Comparison of ENCODE assay signal across 35 mouse cellular contexts in the genomic region with DNA sequence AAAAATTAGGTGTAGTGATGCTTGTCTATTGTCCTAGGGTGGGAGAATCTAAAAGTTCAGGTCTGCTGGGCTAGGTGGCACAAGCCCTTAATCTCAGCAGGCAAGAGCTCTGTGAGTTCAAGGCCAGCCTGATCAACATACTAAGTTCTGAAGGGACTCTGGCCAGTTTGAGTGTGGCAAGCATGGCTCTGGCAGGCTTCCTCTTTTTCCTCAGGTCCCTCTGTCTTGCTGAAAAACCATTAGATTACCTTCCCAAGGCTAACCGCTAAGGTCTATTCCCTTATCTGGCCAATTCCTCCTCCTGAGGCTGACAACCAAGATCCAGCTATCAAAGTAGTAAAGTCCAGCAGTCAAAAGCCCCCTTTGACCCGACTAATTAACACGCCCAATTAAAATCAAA. TPM values are rescaled to one million over a fixed set of nuclear protein-coding genes. Genes with fewer than 3 reads are reported as not detected.
DNase-seq lines count a peak whose midpoint lies in the region; ATAC-seq and TF ChIP-seq lines count a peak whose summit lies in the region.
"Had no signal": no experiment of that assay in that cellular context is flagged by ENCODE, and none has a peak within 500 bp of the region (broad histone marks: within the 10 kb centered on the region; RNA-seq: fewer than 3 reads in every experiment).

No protein-coding gene starts in this region.

- no peaks in the 10 kb centered on the region for H3K9me3 ChIP-seq in forebrain, embryonic 10.5 days
- no peaks in the 10 kb centered on the region for H3K9me3 ChIP-seq in forebrain, embryonic 11.5 days (ENCODE audit: control insufficient read depth, low read length)
- H3K9me3 ChIP-seq in liver, embryonic 15.5 days (replicated peaks): no peaks in the 10 kb centered on the region
- H3K9me3 ChIP-seq: embryonic facial prominence, embryonic 13.5 days; hindbrain, embryonic 12.5 days; kidney, embryonic 15.5 days; limb, embryonic 10.5 days; midbrain, embryonic 10.5 days; neural tube, embryonic 13.5 days had no signal

- no peak for DNase-seq in forebrain, embryonic 10.5 days (ENCODE audit: extremely low spot score, low spot score)
- no peak for DNase-seq in forebrain, embryonic 11.5 days (ENCODE audit: low spot score)
- DNase-seq in liver, adult 2 months (ENCODE audit: extremely low read depth, low read depth, low spot score): peak; percentile 58
- no peak for DNase-seq in liver
- no peak for DNase-seq in spleen, postnatal 14 days (ENCODE audit: low spot score in 2 of 2)
- DNase-seq in adrenal gland, adult 2 months: no peak
- DNase-seq: cerebellum, adult 18-20 months; cerebellum, postnatal 25 days; embryo, embryonic 11 days; heart, adult 18-20 months; kidney, postnatal 4 days; lung, adult 18-20 months; lung, postnatal 10 days; retina, postnatal 1 day; right cerebral cortex, postnatal 25 days; thymus, postnatal 14 days had no signal

- no peak for TF ChIP-seq POLR2A in liver, adult 2 months (IDR thresholded peaks at IDR 0.05; ENCODE audit: extremely low read depth, insufficient read depth, low read length)

- no peak for TF ChIP-seq CTCF in liver, adult 2 months (IDR thresholded peaks at IDR 0.05; ENCODE audit: low read depth, low read length)

- H3K36me3 ChIP-seq in forebrain, embryonic 10.5 days (replicated peaks): no peaks in the 10 kb centered on the region
- H3K36me3 ChIP-seq in forebrain, embryonic 11.5 days (ENCODE audit: control insufficient read depth, insufficient read depth, low read length): no peaks in the 10 kb centered on the region
- peaks cover 9% of the 10 kb centered on the region; the same call in 1 of the 2 replicates for H3K36me3 ChIP-seq in liver, adult 2 months (ENCODE audit: control insufficient read depth, insufficient read depth, low read length)
- 0 out of 2 replicates have a peak, but pooled peaks cover 3% of the 10 kb centered on the region for H3K36me3 ChIP-seq in liver, embryonic 15.5 days (replicated peaks)
- H3K36me3 ChIP-seq: embryonic facial prominence, embryonic 13.5 days; hindbrain, embryonic 12.5 days; kidney, embryonic 15.5 days; limb, embryonic 10.5 days; midbrain, embryonic 10.5 days; neural tube, embryonic 13.5 days had no signal

- 0 out of 2 replicates have a peak overlapping the region, but pooled peaks have one; percentile 9 for H3K27ac ChIP-seq in forebrain, embryonic 10.5 days
- H3K27ac ChIP-seq in forebrain, embryonic 11.5 days (ENCODE audit: low read depth, low read length): no peak overlapping the region
- no peak overlapping the region for H3K27ac ChIP-seq in liver, adult 2 months (replicated peaks; ENCODE audit: insufficient read depth, low read depth, low read length)
- peak overlapping the region; percentile 98 for H3K27ac ChIP-seq in liver, embryonic 15.5 days (replicated peaks)
- H3K27ac ChIP-seq: embryonic facial prominence, embryonic 13.5 days; hindbrain, embryonic 12.5 days; kidney, embryonic 15.5 days; limb, embryonic 10.5 days; midbrain, embryonic 10.5 days; neural tube, embryonic 13.5 days had no signal

- no peak overlapping the region for H3K4me2 ChIP-seq in forebrain, embryonic 11.5 days (ENCODE audit: low read depth, low read length, severe bottlenecking)
- H3K4me2 ChIP-seq in liver, embryonic 15.5 days: peak overlapping the region; percentile 66
- H3K4me2 ChIP-seq: embryonic facial prominence, embryonic 13.5 days; hindbrain, embryonic 12.5 days; kidney, embryonic 15.5 days; neural tube, embryonic 13.5 days had no signal

- H3K9ac ChIP-seq in forebrain, embryonic 11.5 days (ENCODE audit: low read length): no peak overlapping the region
- no peak overlapping the region for H3K9ac ChIP-seq in liver, adult 2 months (ENCODE audit: low read depth, low read length)
- 0 out of 2 replicates have a peak overlapping the region, but pooled peaks have one; percentile 1 for H3K9ac ChIP-seq in liver, embryonic 15.5 days
- H3K9ac ChIP-seq: embryonic facial prominence, embryonic 13.5 days; hindbrain, embryonic 12.5 days; kidney, embryonic 15.5 days; neural tube, embryonic 13.5 days had no signal

- WGBS in forebrain, embryonic 10.5 days: 77% methylated on average over 3 of the region's 3 CpGs
- WGBS in forebrain, embryonic 11.5 days: 83% methylated on average over 3 of the region's 3 CpGs
- WGBS in liver, adult 2 months: 42% methylated on average over 3 of the region's 3 CpGs
- 23% methylated on average over 3 of the region's 3 CpGs for WGBS in liver, embryonic 15.5 days (ENCODE audit: insufficient replicate concordance)

- no peaks in the 10 kb centered on the region for H3K27me3 ChIP-seq in forebrain, embryonic 10.5 days (ENCODE audit: poor library complexity, severe bottlenecking)
- H3K27me3 ChIP-seq in forebrain, embryonic 11.5 days (ENCODE audit: control insufficient read depth, insufficient read depth, low read length): no peaks in the 10 kb centered on the region
- H3K27me3 ChIP-seq in liver, adult 2 months (ENCODE audit: control insufficient read depth, insufficient read depth, low read length): no peaks in the 10 kb centered on the region
- no peaks in the 10 kb centered on the region for H3K27me3 ChIP-seq in liver, embryonic 15.5 days
- H3K27me3 ChIP-seq: embryonic facial prominence, embryonic 13.5 days; hindbrain, embryonic 12.5 days; kidney, embryonic 15.5 days; neural tube, embryonic 13.5 days; Patski had no signal

- no peaks in the 10 kb centered on the region for H3K79me2 ChIP-seq in liver, adult 2 months (ENCODE audit: control insufficient read depth, insufficient read depth, low read length)

- H3K4me3 ChIP-seq in forebrain, embryonic 10.5 days: no peak overlapping the region
- H3K4me3 ChIP-seq in forebrain, embryonic 11.5 days (ENCODE audit: low read depth, low read length): no peak overlapping the region
- H3K4me3 ChIP-seq in liver, adult 2 months (ENCODE audit: insufficient read depth, low read depth, low read length): no peak overlapping the region
- no peak overlapping the region for H3K4me3 ChIP-seq in liver, embryonic 15.5 days (replicated peaks)
- H3K4me3 ChIP-seq: embryonic facial prominence, embryonic 13.5 days; hindbrain, embryonic 12.5 days; kidney, embryonic 15.5 days; limb, embryonic 10.5 days; midbrain, embryonic 10.5 days; myocyte; neural tube, embryonic 13.5 days had no signal

- no peak for ATAC-seq in forebrain, embryonic 11.5 days (replicated peaks; ENCODE audit: low FRiP score)
- ATAC-seq in liver, embryonic 15.5 days (ENCODE audit: insufficient read depth): no peak
- ATAC-seq: forebrain, embryonic 14.5 days; intestine, postnatal 0 days; midbrain, embryonic 16.5 days; Patski had no signal

- no peaks in the 10 kb centered on the region for H3K4me1 ChIP-seq in forebrain, embryonic 10.5 days
- no peaks in the 10 kb centered on the region for H3K4me1 ChIP-seq in forebrain, embryonic 11.5 days (replicated peaks; ENCODE audit: control insufficient read depth, insufficient read depth, low read length)
- peaks cover 17% of the 10 kb centered on the region for H3K4me1 ChIP-seq in liver, adult 2 months (ENCODE audit: control insufficient read depth, insufficient read depth, low read length)
- H3K4me1 ChIP-seq in liver, embryonic 15.5 days (replicated peaks): peaks cover 76% of the 10 kb centered on the region
- H3K4me1 ChIP-seq: embryonic facial prominence, embryonic 13.5 days; hindbrain, embryonic 12.5 days; kidney, embryonic 15.5 days; limb, embryonic 10.5 days; neural tube, embryonic 13.5 days had no signal

RNA-seq across cellular contexts. Expression of a gene that starts 15.2 kb away (rescaled TPM):
- polyA plus RNA-seq in forebrain, embryonic 10.5 days (2016; fragmentation: Nextera tagmentation; extraction: Ambion mirVana): not detected in 2 replicates
- not detected in 2 replicates for polyA plus RNA-seq in forebrain, embryonic 11.5 days (2014; fragmentation: Nextera tagmentation; extraction: Ambion mirVana)
- not detected in 2 replicates for total RNA-seq in liver, adult 2 months (2014; rRNA removed)
- polyA plus RNA-seq in liver, adult 2 months (2012; rRNA removed): 0.14 TPM in 1 of 2 replicates, not detected in the other
- not detected in 2 replicates for polyA plus RNA-seq in liver, embryonic 15.5 days (2015; fragmentation: Nextera tagmentation; extraction: Ambion mirVana)
- not detected for total RNA-seq in adrenal gland, adult 2 months (2021)
- polyA plus RNA-seq in adrenal gland, adult 2 months (2012; rRNA removed): not detected in 2 replicates
- total RNA-seq: adrenal gland, adult 18-20 months; gastrocnemius, adult 8-10 months; heart, adult 18-20 months; layer of hippocampus, postnatal 10 days; left cerebral cortex, adult 8-10 months had no signal
- polyA plus RNA-seq: embryonic facial prominence, embryonic 13.5 days; erythroblast, embryonic 14.5 days; forebrain, embryonic 14.5 days; heart, postnatal 0 days; hindbrain, embryonic 12.5 days; kidney, embryonic 15.5 days; limb, embryonic 10.5 days; midbrain, embryonic 10.5 days; midbrain, embryonic 16.5 days; neural tube, embryonic 13.5 days; spleen, adult 2 months had no signal

RNA-seq across cellular contexts. Expression of a gene that starts 25.9 kb away (rescaled TPM):
- 33.5 and 36.1 TPM in 2 replicates for polyA plus RNA-seq in forebrain, embryonic 10.5 days (2016; fragmentation: Nextera tagmentation; extraction: Ambion mirVana)
- 32.1 and 33.4 TPM in 2 replicates for polyA plus RNA-seq in forebrain, embryonic 11.5 days (2014; fragmentation: Nextera tagmentation; extraction: Ambion mirVana)
- 2.9 and 3.0 TPM in 2 replicates for total RNA-seq in liver, adult 2 months (2014; rRNA removed)
- polyA plus RNA-seq in liver, adult 2 months (2012; rRNA removed): 13.1 and 18.1 TPM in 2 replicates
- 11.4 and 12.1 TPM in 2 replicates for polyA plus RNA-seq in liver, embryonic 15.5 days (2015; fragmentation: Nextera tagmentation; extraction: Ambion mirVana)
- 10 to 100 TPM; 22.1 to 23.3 TPM for total RNA-seq in adrenal gland, adult 2 months (2021)
- 46.4 and 65.5 TPM in 2 replicates for polyA plus RNA-seq in adrenal gland, adult 2 months (2012; rRNA removed)

RNA-seq across cellular contexts. Expression of a gene that starts 28.7 kb away (rescaled TPM):
- 0.38 and 0.85 TPM in 2 replicates for polyA plus RNA-seq in forebrain, embryonic 10.5 days (2016; fragmentation: Nextera tagmentation; extraction: Ambion mirVana)
- 0.47 and 0.49 TPM in 2 replicates for polyA plus RNA-seq in forebrain, embryonic 11.5 days (2014; fragmentation: Nextera tagmentation; extraction: Ambion mirVana)
- 4.5 and 6.2 TPM in 2 replicates for total RNA-seq in liver, adult 2 months (2014; rRNA removed)
- polyA plus RNA-seq in liver, adult 2 months (2012; rRNA removed): 24.8 and 30.7 TPM in 2 replicates
- polyA plus RNA-seq in liver, embryonic 15.5 days (2015; fragmentation: Nextera tagmentation; extraction: Ambion mirVana): 11.8 and 11.9 TPM in 2 replicates
- under 1 TPM; 0.17 to 0.79 TPM for total RNA-seq in adrenal gland, adult 2 months (2021)
- polyA plus RNA-seq in adrenal gland, adult 2 months (2012; rRNA removed): 0.18 and 0.26 TPM in 2 replicates
- total RNA-seq: gastrocnemius, adult 8-10 months had no signal

RNA-seq across cellular contexts. Expression of a gene that starts 57.2 kb away (rescaled TPM):
- 21.1 and 24.5 TPM in 2 replicates for polyA plus RNA-seq in forebrain, embryonic 10.5 days (2016; fragmentation: Nextera tagmentation; extraction: Ambion mirVana)
- 26.1 and 29.7 TPM in 2 replicates for polyA plus RNA-seq in forebrain, embryonic 11.5 days (2014; fragmentation: Nextera tagmentation; extraction: Ambion mirVana)
- 72.6 and 87.6 TPM in 2 replicates for total RNA-seq in liver, adult 2 months (2014; rRNA removed)
- polyA plus RNA-seq in liver, adult 2 months (2012; rRNA removed): 294 and 417 TPM in 2 replicates
- polyA plus RNA-seq in liver, embryonic 15.5 days (2015; fragmentation: Nextera tagmentation; extraction: Ambion mirVana): 27.1 and 33.0 TPM in 2 replicates
- 10 to 100 TPM; 17.2 to 20.9 TPM for total RNA-seq in adrenal gland, adult 2 months (2021)
- 11.2 and 12.6 TPM in 2 replicates for polyA plus RNA-seq in adrenal gland, adult 2 months (2012; rRNA removed)

RNA-seq across cellular contexts. Expression of a gene that starts 57.5 kb away (rescaled TPM):
- 465 and 471 TPM in 2 replicates for polyA plus RNA-seq in forebrain, embryonic 10.5 days (2016; fragmentation: Nextera tagmentation; extraction: Ambion mirVana)
- 392 and 442 TPM in 2 replicates for polyA plus RNA-seq in forebrain, embryonic 11.5 days (2014; fragmentation: Nextera tagmentation; extraction: Ambion mirVana)
- total RNA-seq in liver, adult 2 months (2014; rRNA removed): 128 and 138 TPM in 2 replicates
- 51.9 and 63.5 TPM in 2 replicates for polyA plus RNA-seq in liver, adult 2 months (2012; rRNA removed)
- polyA plus RNA-seq in liver, embryonic 15.5 days (2015; fragmentation: Nextera tagmentation; extraction: Ambion mirVana): 151 and 177 TPM in 2 replicates
- 100 to 1,000 TPM; 255 to 264 TPM for total RNA-seq in adrenal gland, adult 2 months (2021)
- polyA plus RNA-seq in adrenal gland, adult 2 months (2012; rRNA removed): 64.9 and 105 TPM in 2 replicates

Comparison
In these comparisons a context has a peak if more than half of its experiments do, and no peak if none do; other contexts are left out.
1. H3K27ac ChIP-seq: peak in forebrain, embryonic 10.5 days (single experiment) and liver, embryonic 15.5 days (single experiment); none in forebrain, embryonic 11.5 days (single experiment) and liver, adult 2 months (single experiment).